Mouse (Mus musculus) G1E-ER4 (cell line): Measurements from ENCODE around the gene Gna15. TPM values are rescaled to one million over a fixed set of nuclear protein-coding genes. Genes with fewer than 3 reads are reported as not detected.

Source experiments
- GATA1 ChIP-seq: IDR thresholded peaks from one replicate; pipeline ENCODE4 v1.8.0; 2012; ENCODE audit warnings: low read length, inconsistent platforms
- polyA plus RNA-seq: library from polyadenylated mRNA; stranded (reverse); fragments of >175 nt; gene quantifications from 2 replicates; pipeline ENCODE4 v1.2.3, GENCODE M21; 2012

Gna15 gene
- polyA plus RNA-seq, 1 experiment, result 47.3 TPM

DNA sequence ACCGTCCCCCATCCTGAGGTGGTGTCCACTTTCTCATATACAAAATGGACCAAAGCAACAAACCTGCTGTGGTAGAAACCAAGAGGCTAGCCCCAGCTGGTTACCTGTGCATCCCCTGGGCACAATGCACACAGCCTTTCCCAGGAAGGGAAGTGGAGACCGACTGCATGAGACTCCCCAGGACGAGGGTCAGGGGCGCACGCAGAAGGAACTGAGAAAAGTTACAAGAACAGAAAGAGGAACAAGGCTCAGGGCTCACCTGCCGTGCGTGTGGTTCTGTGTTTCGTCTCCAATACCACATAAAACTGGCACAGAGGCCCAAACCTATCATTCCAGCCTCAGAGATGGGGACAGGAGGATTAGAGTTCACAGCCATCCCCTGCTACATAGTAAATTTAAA, 6.8 kb downstream of the Gna15 start:
- TF ChIP-seq GATA1, result no peak

DNA sequence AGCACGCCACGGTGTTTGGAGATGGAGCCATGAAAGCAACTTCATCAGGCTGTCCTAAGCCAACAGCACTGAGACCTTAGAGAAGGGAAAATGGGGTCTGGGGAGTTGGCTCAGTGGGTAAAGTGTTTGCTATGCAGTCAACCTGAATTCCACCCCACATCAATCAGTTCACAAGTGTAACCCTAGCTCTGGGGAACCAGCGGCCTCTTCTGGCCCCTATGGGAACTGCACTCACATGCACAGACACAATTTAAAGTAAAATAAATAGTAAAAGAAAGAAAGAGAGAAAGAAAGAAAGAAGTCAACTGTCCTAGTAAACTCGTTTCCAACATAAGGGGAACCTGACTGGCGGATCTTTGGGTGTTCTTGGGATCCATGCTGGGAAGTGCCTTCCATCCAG, 10.2 kb downstream of the Gna15 start:
- TF ChIP-seq GATA1, result no peak

DNA sequence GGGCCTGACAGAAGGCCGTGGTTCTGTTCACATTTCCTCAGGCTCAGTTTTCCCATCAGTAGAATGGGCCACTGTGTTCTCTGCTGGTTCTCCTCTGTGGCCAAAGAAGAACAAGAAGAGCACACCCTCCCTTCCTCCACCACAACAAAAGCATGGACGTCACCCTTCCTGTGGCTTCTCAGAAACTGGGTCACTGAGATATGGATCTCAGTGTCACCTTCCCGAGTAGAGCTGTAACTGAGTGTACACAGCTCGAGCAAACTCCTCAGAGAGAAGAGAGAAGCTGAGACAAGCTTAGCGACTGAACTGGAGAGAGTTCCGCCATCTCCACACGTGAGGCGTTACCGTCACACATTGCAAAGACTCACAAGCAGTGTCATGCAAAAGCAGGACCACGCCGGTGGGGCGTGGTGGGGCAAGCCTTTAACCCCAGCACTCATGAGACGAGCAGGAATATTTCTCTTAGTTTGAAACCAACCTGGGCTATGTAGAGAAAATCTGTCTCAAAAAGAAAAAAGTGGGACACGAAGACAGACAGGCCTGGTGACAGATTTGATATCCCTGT, 13.7 kb downstream of the Gna15 start:
- no peak for TF ChIP-seq GATA1

DNA sequence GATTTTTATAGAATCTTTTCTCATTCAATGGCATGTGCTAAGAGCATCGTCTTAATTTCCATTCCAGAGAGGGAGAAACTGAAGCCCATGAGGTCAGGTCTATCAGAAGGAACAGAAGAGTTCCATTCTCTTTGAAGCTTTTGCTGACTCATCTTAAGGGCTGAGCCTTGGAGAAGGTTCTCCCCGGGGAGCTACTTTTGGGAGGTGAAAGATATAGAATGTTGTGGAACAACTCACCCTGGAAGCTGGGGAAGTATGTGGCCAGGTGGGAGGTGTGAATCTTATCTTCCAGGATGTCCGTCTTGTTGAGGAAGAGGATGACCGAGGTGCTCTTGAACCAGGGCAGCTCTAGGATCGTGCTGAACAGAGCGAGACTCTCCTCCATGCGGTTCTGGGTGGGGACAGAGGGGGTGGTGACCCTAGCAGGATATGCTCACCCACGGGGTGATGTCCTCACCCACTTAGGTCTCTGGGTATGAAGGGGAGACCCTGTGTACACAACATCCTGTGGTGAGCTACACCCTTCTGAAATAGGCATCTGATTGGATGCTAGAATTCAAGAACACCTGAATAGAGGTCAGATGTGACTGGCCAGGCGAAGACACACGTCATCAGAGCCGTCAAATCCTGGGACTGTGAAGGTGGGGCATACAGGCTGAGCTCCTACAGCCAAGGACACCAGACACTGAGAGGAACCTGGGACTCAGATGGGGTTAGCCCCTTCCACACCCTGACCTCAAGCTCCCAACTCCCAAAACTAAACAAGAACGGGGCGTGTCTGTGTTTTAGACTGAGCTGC, 16.1 kb downstream of the Gna15 start:
- TF ChIP-seq GATA1, result no peak

DNA sequence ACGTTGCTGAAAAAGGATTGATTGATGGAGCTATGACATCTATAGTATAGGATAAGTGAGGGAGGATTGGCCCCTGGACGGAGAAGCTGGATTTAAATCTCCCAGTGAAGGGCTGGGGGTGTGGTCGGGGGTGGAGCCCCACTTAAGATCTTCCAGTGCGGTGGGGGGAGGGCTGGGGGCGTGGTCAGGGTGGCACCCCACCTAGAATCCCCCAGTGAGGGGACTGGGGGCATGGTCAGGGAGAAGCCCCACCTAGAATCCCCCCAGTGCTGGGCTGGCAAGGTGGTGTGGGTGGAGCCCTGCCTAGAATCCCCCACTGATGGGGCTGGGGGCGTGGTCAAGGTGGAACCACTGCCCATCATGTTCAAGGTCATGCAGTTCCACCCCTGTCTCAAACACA, 16.9 kb downstream of the Gna15 start:
- no peak for TF ChIP-seq GATA1

DNA sequence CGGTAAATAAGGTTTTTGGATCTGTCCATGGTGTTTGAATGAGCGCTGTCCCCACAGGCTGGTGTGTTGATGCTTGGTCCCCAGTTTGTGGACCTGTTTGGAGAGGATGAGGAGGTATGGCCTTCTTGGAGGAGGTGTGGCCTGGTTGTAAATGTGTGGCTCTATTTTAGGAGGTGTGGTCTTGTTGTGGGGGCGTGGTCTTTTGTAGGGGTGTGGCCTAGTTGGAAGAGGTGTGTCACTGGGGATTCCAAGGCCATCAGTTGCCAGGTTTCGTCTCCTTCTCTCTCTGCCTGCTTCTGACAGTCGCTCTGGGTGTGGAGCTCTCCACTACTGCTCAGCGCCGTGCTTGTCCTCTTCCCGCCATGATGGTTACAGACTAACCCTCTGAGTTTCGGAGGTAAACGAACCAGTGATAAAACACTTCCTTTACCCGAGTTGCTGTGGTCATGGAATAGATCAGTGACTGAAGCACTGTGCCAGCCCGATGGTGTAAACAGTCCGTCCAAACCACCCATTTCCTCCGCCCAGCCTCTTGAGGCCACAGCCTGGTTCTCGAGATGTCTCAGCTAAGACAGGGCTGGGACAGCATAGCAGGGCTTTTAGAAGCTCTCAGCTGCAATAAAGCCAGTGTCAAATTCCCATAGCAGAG, 18.9 kb downstream of the Gna15 start:
- TF ChIP-seq GATA1, result no peak

DNA sequence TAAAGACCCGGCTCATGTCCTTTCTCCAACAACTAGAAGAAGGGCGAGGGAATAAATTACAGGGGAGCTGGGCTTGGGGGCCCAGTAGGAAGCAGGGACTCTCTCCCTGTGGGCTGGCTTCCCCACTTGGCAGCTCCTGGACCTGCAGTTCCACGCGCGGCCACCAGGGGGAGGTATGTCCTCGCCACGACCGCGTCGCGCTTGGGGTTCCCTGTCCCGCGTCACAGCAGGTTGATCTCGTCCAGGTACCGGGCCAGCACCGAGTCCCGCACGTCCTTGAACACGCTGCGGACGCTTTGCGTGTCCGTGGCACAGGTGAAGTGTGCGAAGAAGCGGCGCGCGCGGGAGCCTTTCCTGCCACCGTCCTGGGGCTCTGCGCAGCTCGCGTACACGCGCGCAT, 21.4 kb downstream of the Gna15 start:
- no peak for TF ChIP-seq GATA1

DNA sequence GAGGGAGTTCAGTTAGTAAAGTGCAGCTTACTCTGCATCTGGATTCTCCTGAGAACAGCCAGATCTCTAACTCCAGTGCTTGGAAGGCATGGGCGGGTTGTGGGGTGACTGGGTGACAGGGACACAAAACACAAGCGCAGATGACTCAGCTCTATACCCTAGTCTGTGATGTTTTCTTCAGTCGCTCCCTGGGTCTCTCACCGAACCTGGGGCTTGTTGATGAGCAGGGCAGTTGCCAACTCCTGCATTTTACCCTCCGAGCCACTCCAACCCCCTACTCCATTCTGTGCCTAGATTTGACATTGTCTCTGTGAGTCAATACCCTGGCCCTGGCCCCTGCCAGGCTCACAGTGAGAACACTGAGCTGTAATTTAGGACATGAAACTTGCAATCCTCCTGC, 22.2 kb downstream of the Gna15 start:
- TF ChIP-seq GATA1, result no peak

DNA sequence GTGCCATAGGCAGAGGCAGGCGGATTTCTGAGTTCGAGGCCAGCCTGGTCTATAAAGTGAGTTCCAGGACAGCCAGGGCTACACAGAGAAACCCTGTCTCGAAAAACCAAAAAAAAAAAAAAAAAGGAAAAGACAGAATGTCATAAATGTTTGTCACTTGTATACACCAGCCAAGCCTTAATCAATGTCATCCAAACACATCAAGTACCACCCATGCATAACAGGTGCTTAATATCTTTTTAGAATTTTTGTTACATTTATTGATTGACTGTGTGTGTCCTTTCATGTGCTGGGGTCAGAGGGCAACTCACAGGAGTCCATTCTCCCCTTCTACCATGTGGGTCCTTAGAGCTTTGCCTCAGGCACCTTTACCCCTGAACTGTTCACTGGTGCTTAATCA, 24.0 kb downstream of the Gna15 start, which contains the start of gene S1pr4:
S1pr4 (minus strand) TSS at position 101 of the 400 bp plus-strand sequence.
- no peak for TF ChIP-seq GATA1

DNA sequence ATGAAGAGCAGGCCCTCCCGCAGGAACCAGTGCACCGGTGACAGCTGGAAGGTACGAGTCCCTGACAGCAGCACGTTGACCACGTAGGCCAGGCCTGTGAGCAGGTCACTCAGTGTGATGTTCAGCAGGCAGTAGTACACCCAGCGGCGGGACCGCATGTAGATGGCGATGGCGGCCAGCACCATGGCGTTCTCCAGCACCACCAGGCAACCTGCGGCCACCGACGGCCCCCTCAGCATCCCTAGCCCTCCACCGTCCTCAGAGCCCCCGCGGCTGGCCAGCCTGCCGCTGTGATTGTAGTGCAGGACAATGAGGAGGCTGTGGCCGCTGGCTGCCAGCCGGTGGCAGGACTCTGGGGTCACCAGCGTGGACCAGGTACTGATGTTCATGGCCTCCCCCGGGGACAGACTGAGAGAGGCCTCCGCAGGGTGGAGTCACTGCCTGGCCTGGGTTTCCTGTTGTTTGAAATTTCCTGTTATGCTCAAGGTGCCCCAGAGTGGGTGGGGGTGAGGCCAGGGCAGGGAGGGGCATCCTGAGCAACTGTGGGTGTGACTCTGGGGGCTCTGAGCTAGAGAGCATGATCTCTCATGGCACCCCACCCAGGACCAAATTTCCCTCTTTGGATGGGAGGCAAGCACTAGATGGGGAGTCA, 24.6 kb downstream of the Gna15 start:
- TF ChIP-seq GATA1, result no peak

DNA sequence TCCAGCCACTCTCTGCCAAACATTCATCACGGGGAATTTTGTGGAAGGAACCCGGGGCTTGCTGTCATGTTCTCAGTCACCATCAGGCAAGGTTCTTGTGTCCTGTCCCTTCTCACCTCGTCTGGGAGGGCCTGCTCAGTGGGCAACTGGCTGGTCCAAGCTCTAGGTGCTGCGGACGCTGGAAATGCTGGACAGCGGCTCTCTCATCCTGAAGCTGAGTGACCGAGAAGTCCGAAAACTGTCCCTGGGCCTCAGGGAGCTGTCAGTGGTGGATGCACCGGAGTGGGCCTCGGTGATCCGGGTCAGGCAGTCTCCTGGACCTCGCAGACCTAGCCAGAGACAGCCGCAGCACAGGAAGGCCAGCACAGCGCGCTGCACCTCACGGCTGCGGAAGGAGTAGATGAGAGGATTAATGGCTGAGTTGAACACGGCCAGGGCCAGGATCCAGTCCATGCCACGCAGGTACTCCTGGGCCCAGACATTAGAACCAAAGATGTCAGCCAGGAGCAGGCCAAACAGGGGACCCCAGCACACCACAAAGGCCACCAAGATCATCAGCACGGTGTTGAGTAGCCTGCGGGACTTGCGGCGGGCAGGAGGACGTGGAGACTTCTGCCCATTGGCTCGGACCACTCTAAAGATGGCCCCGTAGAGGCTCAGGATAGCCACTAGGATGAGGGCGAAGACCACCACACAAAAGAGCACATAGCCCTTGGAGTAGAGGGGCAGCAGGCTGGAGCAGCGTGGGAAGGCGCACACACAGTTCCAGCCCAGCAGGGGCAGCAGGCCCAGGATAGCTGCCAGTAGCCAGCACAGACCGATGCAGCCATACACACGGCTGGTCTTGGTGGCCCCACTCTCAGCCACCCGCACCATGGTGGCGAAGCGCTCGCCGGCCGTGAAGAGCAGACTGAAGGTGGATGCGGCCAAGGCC, 25.4 kb downstream of the Gna15 start:
- TF ChIP-seq GATA1, result no peak

DNA sequence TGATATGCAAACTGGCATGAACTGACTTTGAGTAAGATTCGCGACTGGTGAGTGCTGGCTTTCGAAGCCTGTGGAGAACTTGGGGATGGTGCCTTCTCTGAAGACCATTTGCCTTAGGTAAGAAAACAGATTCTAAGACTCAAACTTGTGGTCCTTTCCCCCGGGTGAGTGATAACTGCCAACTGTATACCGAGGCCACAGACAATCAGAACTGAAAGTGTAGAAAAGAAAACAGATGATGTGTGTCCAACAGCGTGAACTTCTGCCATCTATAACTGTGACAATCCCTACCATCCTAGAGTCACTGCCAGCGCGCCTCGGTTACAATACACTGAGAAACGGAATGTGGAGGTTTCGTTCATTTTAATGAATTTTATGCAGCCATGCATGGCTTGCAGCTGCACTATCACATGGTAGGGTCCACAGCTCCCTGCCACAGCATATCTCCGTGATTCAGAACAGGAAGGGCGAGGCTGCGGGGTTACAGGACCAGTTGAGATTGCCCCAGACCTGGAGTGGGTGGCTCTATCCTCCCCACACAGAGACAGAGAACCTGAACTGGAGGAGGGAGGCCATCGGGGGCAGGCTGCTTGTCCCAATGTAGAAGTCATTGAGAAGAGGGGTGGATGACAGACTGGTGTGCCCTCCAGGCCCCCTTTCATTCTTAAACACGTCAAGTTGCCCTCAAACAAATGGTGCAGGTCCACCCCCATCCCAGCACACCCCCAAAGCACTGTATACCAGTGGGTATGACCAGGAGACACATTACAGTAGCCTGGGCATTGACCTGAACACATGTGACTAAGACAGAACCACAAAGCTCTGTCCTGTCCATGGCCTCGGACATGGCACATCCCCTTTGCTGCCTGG, 26.4 kb downstream of the Gna15 start:
- TF ChIP-seq GATA1, result no peak

DNA sequence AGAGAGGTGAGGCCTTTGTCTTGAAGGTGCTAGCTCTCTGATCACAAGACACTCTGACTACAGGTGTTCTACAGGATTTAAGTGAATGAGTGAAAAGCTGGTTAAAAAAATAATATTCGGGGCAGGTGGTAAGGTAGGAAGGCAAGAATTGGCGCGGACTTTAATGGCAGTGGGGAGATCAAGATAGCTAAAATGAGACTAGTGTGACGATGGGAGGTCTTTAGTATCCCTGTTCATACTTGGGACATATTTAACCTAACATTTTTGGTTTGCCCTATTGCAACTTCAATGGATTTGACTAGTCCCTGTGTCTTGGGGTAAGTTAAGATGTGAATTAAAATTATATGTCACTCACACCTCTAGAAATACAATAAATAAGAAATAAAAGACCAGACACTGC, 27.1 kb downstream of the Gna15 start:
- no peak for TF ChIP-seq GATA1

DNA sequence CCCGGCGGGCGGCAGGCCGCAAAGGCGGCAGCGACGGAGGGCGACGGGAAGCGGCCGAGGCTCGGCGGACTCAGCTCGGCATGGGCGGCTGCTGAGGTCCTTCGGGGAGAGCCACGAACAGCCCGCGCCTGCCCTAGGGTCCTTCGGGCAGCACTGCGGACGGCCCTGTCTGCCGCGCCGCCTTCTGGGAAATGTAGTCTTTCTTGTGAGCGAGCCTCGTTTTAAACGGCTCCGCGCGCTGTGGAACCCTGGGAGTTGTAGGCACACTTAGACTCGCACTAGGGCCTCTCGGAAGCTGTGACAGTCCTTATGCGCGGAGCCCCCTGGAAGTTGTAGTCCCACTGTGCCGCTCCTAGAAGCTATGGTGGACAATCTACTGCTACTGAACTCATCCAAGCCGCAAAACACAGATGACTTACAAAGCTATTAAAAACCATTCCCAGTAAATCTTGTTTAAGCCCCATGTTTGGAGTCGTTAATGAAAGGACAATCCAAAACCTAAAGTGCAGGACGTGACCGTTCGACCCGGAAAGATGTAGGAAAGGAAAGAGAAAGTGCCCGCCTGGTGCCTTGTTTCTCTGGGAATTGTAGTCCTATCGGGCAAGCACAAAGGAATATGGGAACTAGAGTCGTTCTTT, 27.6 kb downstream of the Gna15 start, which contains the start of gene Ncln:
Ncln (minus strand) TSS at position 129 of the 638 bp plus-strand sequence.
- TF ChIP-seq GATA1, result no peak
